Mouse (Mus musculus): ENCODE measurements at regions not wholly inside any gene's neighbourhood (a gene's known extent, or its start where the extent isn't known, plus 50 kb on each side); places are given as distances from the start of the nearest gene placed in this dataset.
"Not testable (repeated sequence)": the region's sequence is repeated elsewhere in the genome, so short reads cannot be mapped to it uniquely, and the experiment has no call there.

DNA sequence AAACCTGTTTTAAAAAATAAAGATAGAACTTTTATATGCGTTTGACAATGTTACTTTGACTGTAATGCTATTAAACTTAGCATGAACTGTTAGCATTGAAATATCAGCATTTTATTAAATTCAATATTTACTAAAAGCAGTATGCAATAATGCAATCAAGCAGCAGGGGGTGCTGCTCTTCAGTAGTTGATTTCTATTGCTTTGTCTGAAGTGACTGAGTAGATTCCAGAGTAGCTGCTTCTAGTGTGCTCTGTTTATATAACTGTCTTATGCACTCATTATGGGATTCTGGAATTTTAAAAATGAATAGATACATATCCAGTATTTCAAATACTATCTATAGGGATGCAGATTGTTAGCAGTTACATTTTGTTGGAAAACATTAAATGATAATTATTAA, 146.2 kb downstream of the Gm28710 start:
- DNase-seq (ENCODE audit: inconsistent age in 2 of 2, low spot score in 1 of 2): peak in 1 of 2 experiments; percentile 63

- peak in 1 of 2 experiments; percentile 69 for DNase-seq (ENCODE audit: inconsistent age in 2 of 2, low spot score in 1 of 2)
These were observed 155.8 kb downstream of the Gm28710 start for GRCm38 (mm10) chr5:16947430-16947829.

DNA sequence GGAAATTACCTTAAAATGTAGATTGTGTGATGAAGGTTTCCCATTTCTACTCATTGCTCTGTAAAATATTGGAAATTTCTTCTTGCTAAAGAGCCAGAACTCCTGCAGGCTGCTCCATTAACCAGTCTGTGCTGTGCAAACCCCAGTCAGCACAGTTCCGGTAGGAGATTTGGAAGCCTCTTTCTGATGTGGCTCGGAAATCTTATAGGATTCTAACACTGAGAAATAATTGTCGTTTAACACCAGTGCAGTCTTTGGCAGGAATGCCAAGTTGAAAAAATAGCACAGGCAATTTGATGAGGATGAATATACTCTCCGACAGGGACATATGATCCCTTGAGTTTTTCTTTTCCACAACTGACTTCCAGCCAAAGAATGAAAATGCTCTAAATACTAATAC, 176.1 kb downstream of the Gm28710 start:
- DNase-seq (ENCODE audit: inconsistent age in 2 of 2, low spot score in 1 of 2): no peak

DNA sequence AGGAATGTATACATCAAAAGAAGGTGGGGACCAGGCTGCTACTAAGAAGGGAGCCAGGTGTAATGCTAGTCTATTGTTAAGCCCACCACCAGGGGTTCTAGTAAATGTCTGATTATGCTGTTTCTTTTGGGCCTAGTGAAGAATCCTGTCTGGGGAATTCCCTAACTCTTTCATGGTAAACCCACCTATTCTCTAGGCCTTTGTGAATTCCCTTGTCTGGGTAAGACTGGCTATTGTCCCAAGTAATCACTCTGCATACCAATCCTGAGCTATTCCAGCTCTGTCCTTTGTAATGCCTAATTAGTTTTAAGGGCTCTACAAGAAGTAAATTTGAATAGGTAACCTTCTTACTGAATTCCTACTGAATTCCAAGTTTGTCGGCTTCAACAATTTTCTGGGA, 177.2 kb downstream of the Gm28710 start:
- not testable (repeated sequence) for DNase-seq (ENCODE audit: inconsistent age in 2 of 2, low spot score in 1 of 2)

GRCm38 (mm10) chr5:16973206-16973896, 181.7 kb downstream of the Gm28710 start:
- DNase-seq (ENCODE audit: inconsistent age in 2 of 2, low spot score in 1 of 2): peak in 1 of 2 experiments; percentile 3

DNA sequence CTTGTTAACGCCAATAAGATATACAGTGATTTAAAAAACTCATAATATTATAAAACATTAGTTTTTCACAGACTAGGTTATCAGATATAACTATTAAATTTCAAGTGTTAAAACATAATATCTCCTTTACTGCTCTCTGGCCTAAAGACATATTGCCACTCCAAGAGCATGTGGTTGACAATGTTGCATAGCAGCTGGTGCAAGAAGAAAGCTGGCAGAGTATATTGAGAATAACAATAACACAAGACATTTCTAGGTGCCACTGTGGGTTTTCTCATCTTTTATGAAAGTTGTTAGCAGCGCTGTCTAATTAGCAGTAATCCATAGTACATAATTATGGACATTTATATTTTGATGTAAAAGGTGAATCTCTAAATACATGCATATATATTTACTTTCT, 184.4 kb downstream of the Gm28710 start:
- no peak for DNase-seq (ENCODE audit: inconsistent age in 2 of 2, low spot score in 1 of 2)

GRCm38 (mm10) chr5:16984877-16985276, 193.3 kb downstream of the Gm28710 start:
- no peak for DNase-seq (ENCODE audit: inconsistent age in 2 of 2, low spot score in 1 of 2)

GRCm38 (mm10) chr5:16991518-16991917, 199.9 kb downstream of the Gm28710 start:
- no peak for DNase-seq (ENCODE audit: inconsistent age in 2 of 2, low spot score in 1 of 2)

- DNase-seq (ENCODE audit: inconsistent age in 2 of 2, low spot score in 1 of 2): no peak
These were observed 207.6 kb downstream of the Gm28710 start for GRCm38 (mm10) chr5:16999183-16999582.

DNA sequence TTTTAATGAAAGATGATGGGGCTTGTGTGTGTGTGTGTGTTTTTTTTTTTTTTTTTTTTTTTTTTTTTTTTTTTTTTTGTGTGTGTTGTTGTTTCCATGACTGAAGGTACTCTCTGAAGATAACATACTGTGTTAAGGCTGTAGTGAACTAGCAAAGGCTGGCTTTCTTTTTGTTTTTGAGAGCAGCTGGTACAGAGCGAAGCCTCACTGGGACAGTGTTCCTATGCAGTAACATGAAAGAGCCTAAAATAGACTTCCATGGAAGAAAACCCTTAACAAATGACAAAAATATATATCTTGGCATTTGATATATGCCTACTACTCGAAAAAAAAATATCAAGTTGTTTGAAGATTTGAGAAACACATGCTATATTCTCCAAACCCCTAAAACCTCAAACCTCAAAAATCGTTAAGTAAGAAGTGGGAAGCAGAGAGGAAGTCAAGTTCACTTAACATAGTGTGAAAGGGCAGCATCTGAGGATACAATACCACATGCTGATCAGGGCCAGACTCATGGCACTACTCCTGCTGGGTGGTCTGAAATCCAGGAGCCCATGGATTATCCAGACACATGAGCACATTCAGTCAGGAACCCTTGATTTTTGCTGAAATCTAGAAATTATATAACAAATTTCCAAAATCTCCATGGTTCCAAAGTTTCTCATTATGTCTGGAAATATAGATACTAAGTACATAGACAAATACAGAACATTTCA, 215.4 kb downstream of the Gm28710 start:
- DNase-seq (ENCODE audit: inconsistent age in 2 of 2, low spot score in 1 of 2): no peak

- no peak for DNase-seq (ENCODE audit: inconsistent age in 2 of 2, low spot score in 1 of 2)
These were observed 230.0 kb downstream of the Gm28710 start for GRCm38 (mm10) chr5:17021636-17022035.

GRCm38 (mm10) chr5:17053935-17054334, 262.3 kb downstream of the Gm28710 start:
- no peak for DNase-seq (ENCODE audit: inconsistent age in 2 of 2, low spot score in 1 of 2)

- DNase-seq (ENCODE audit: inconsistent age in 2 of 2, low spot score in 1 of 2): no peak
These were observed 273.0 kb downstream of the Gm28710 start for GRCm38 (mm10) chr5:17064565-17064964.

DNA sequence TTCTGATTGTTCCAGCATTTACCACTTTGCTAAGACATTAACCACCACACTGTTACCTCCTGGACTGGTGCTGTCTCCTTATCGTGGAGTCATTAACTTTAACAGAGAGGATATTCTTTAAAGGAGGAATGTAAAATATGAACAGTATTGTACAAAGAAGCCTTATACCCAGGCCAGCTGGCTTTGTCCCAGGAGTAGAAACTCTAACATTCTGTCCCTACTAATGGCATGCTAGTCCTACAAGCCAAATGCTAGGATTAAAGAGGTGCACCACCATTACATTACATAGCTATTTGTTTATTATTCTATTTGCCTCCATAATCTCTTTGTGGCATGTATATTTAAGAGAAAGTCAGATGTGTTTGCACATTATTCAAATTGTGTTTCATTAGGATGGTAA, 288.8 kb downstream of the Gm28710 start:
- DNase-seq (ENCODE audit: inconsistent age in 2 of 2, low spot score in 1 of 2): no peak

GRCm38 (mm10) chr5:17111556-17111955, 261.4 kb upstream of the Speer4f2 start:
- no peak for DNase-seq (ENCODE audit: inconsistent age in 2 of 2, low spot score in 1 of 2)

DNA sequence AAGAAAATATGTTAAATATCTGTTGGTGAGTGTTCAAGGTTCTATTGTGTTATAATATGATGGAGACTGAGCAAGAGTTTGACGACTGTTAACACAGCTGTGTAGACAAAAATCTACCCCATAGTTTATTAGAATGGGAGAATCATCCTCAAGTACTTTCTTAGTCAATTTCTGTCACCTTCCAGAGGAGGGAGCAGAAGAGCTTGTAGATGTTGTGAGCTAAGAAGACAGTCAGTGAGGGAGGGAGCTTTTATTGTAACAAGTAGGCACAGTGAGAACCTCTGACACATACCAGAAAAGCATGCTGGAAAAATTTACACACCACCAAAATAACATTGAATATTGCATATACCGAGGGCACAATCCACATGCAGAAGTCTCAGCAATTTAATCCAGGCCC, 261.0 kb upstream of the Speer4f2 start:
- DNase-seq (ENCODE audit: inconsistent age in 2 of 2, low spot score in 1 of 2): peak in 1 of 2 experiments; percentile 31

GRCm38 (mm10) chr5:17115035-17115434, 257.9 kb upstream of the Speer4f2 start:
- no peak for DNase-seq (ENCODE audit: inconsistent age in 2 of 2, low spot score in 1 of 2)

GRCm38 (mm10) chr5:17116072-17116471, 256.9 kb upstream of the Speer4f2 start:
- DNase-seq (ENCODE audit: inconsistent age in 2 of 2, low spot score in 1 of 2): no peak

GRCm38 (mm10) chr5:17125240-17125639, 247.7 kb upstream of the Speer4f2 start:
- DNase-seq (ENCODE audit: inconsistent age in 2 of 2, low spot score in 1 of 2): no peak

- DNase-seq (ENCODE audit: inconsistent age in 2 of 2, low spot score in 1 of 2): no peak
These were observed 245.5 kb upstream of the Speer4f2 start for GRCm38 (mm10) chr5:17127501-17127900.

- no peak for DNase-seq (ENCODE audit: inconsistent age in 2 of 2, low spot score in 1 of 2)
These were observed 237.5 kb upstream of the Speer4f2 start for GRCm38 (mm10) chr5:17135489-17135888.

GRCm38 (mm10) chr5:17141555-17141954, 231.4 kb upstream of the Speer4f2 start:
- no peak for DNase-seq (ENCODE audit: inconsistent age in 2 of 2, low spot score in 1 of 2)

- DNase-seq (ENCODE audit: inconsistent age in 2 of 2, low spot score in 1 of 2): no peak
These were observed 198.4 kb upstream of the Speer4f2 start for GRCm38 (mm10) chr5:17174562-17174961.
